Mouse (Mus musculus): ENCODE measurements around the gene Nmi.
"Not testable (repeated sequence)": the region's sequence is repeated elsewhere in the genome, so short reads cannot be mapped to it uniquely, and the experiment has no call there.

Nmi gene

DNA sequence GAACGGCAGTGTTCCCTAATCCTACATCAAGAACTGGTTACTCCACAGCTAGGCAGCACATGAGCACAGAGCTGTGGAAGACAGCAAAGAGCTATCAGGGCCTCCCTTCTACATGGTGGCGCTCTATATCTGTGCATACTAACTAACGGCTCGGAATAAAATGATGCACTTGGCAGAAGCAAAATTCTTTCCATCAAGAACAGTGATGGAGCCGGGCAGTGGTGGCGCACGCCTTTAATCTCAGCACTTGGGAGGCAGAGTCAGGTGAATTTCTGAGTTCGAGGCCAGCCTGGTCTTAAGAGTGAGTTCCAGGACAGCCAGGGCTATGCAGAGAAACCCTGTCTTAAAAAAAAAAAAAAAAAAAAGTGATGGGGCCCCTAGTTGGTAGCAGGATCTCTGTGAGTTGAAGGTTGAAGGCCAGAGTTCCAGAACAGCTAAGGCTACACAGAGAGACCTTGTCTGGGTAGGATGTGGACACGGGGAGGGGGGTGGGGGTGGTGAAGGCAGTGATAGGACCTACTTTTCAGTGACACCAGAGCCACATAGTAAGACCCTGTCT is at the start of gene Nmi:
Gene Nmi, minus strand, starts transcription at position 85 of the 559 bp plus-strand sequence.
- peak; percentile 23 to 31 for DNase-seq

DNA sequence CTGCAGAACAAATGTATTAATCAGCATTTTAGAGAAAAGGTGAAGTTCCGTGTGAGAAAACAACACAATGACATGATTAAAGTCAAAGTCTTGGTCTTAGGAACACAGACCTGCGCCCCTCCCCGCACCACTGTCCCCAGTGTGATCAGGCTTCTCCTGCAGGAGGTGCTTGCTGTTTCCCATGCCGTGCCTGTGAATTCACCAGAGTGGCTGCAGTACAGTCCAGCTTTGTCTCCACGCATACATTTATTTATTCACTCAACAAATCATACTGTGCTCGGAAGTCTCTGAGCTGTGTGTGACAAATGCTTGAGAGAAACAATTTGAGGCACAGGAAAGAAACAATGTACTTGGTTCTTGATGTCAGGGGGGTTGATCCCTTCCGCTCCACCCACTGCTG is 43.1 kb upstream of the Nmi start:
- no peak for DNase-seq

DNA sequence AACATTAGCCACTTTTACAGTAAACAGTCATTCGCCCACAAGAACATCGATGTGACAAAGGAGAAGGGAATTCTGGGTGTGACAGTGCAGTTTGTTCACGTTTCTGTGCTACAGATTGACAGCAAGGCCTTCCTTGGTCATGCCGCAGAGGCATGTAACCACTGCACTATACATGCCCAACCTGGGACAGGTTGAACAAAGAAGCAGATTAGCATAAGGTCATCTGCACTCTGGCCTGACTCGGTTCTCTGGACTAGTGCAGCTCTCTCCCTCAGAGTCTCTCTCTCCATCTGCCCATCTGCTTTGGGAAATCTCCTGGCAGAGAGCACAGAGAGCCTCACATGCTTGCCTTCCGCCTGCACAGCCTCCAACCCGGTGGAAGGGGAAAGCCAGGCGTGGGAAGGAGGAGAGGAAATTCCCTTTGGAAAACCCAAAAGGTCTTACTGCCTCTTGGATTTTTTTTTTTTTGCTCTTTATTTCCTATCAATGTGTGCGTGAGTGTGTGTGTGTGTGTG is 40.1 kb upstream of the Nmi start:
- peak; percentile 73 to 80 for DNase-seq

DNA sequence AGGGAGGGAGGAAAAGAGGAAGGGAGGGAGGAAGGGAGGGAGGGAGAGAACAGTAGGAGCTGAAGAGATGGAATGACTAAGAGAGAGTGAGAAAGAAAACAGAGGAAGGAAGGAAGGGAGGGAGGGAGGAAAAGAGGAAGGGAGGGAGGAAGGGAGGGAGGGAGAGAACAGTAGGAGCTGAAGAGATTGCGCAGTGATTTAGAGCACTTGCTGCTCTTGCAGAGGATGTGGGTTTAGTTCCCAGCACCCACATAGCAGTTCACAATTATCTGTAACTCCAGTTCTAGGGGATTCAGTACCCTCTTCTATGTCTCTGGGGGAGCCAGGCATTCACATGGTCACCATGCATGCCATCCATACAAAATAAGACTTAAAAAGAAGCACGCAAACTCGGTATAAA is 38.5 kb upstream of the Nmi start:
- DNase-seq = not testable (repeated sequence)

DNA sequence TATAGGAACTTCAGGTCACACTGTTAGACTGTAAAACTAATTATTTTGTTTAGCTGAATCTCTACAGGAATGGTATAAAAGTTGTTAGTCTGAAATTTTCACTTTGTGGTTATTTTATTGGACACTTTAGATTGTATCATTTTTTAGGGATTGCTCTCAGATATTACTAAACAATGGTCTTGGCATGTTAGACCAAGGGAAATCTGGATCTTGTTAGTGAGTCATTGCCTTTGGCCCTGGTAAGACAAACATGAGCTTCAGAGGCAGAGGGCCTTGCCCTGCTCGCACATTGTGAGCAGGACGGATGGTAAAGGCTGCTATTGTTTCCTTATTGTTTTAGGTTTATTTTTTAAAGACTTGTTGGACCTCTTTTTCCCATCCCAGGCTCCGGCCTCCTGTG is 33.1 kb upstream of the Nmi start:
- no peak for DNase-seq

DNA sequence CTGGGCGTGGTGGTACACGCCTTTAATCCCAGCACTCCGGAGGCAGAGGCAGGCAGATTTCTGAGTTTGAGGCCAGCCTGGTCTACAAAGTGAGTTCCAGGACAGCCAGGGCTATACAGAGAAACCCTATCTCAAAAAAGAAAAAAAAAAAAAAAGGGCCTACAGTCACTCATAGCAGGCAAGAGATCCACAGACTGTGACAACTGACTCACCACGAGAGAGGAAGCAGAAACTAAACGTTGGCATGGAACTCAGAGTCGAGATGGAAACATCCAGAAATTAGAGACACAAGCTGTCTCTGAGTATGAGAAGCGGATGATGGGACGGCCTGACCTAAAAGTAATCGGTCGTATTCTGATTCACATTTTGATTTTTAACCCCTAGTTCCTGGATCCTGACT is 29.0 kb upstream of the Nmi start:
- not testable (repeated sequence) for DNase-seq

DNA sequence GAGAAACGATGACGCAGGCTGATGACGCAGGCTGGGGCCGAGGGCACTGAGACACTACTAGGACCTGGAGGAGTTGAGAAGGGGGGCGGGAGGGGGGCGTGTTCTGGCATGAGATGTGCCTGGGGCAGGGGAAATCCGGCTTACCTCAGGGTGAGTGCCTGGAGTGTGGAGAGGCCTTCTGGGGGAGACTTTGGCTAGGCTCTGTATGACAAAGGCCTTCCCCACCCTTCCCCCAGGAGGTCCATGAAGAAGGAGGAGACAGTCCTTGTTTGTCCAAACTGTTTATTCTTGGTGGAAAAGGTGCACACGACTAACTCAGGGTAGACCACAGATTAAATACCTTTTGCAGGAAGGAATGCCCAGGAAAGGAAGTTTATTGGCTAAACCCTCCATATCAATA is 28.2 kb upstream of the Nmi start:
- no peak for DNase-seq

DNA sequence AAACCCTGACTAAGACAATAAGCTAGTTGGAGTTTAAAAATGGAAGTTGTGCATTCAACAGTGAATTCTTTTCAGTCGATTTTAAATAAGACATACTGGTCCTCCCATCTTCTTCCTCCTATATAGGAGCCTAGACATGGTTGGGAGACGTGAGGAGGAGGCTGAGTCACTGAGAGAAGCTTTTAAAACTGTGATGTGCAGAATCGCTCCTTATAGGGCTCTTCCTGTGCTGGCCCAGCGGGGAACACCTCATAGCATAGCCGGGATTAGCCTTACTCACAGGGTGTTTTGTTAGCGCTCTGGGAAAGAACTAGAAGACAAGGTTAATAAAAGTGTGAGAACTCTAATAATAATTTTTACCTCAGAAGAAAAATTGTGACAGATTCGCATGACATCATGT is 26.7 kb upstream of the Nmi start:
- DNase-seq = no peak

DNA sequence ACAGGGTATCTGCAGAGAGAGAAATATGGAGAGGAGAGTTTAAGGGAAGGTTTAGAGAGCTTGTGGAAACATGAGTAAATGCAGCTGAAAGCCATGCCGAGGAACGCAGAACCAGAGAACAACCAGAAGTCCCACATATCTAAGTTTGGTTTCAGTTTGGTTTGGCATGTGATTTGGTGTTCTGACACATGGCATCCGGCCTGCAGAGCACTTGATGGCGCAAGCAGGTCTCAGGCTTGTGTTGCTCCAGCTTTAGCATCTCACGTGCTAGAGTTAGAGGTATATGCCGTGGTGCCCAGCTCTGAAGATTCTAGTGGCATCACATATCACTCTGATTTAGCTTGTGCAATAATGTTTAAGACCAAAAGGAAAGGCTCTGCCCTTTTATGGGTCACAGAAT is 18.2 kb upstream of the Nmi start:
- DNase-seq = no peak

DNA sequence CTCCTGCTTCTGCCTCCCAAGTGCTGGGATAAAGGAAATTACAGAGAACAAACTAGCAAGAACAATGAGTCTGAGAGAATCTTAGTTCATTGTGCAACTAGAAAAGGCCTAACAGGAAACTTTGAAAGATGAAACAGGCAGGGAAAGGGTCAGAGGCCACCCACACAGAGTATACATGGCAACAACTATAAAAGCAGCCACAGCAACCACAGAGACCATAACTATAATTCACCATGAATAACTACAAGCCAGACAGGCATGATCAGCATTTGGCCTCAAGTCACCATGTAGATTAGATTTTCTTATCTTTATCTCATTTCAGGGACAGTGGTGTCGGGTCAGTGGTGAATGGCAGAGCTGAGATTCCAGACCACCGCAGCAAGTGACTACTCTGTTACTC is 16.3 kb upstream of the Nmi start:
- DNase-seq = no peak

DNA sequence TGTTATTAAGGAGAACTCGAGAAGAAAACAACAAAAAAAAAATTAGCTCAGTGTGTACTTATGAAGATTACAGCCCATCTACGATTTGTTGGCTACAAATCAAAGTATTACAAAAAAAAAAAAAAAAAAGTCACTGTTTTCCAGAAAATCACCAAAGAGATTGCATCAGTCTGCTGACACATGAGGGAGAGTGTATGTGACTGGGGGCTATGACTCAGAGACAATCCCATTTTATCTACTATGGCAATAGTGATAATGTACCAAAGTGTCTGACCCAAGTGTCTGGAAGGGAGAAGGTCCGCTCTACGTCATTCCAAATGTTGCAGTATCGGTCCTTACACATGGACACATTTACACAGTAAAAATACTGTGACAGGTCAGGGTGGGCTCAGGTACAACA is 13.4 kb upstream of the Nmi start:
- DNase-seq = no peak

DNA sequence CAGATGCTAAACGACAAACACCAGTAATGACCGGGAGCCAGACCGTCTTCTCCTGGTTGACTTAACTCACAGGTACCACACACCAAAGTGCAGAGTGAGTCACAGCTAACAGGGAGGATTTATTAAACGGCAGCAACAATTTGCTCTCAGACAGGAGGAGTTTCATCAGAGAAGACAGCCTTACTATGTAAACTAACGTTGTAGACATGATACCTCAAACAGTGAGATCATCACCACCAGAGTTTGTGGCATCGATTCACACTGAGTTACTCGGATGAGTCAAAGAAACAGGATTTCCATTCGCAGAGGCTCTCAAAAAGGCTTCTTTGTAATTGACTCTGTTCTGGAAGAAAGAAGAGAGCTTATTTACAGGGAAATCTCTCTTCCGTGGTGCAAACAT is 12.9 kb upstream of the Nmi start:
- DNase-seq = no peak

DNA sequence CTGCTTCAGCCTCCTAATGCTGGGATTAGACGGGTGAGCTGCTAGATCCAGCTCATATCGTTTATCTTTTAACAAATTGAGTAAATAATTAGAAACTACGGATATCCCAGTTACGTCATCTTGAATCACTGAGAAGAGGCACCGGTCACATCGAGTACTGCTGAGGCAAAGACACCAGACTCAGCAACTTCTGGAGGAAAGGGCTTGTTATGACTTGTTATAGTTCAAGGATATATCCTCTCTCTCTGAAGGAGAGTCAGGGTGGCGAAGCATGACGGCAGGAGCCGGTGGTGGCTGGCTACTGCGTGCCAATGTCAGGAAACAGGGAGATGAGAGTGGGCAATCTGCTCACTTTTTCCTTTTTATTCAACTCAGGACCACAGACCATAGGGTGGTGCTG is 11.9 kb upstream of the Nmi start:
- DNase-seq = no peak

DNA sequence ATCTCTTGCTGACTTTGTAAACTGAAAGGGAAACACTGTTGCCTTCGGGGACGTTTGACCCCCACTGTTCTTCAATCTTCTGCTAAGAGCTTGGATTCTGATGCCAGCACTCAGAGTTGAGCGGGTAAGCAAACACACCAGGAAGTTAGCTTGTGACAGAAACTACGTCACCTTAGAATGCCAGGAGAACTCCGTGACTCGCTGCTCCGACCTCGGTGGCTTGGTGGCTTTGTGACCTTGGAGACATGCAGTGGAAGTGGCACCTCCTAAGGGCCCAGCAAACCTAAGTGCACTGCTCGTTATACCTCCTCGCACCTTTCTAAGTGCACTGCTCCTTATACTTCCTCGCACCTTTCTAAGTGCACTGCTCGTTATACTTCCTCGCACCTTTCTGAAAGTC is 9.0 kb upstream of the Nmi start:
- no peak for DNase-seq

DNA sequence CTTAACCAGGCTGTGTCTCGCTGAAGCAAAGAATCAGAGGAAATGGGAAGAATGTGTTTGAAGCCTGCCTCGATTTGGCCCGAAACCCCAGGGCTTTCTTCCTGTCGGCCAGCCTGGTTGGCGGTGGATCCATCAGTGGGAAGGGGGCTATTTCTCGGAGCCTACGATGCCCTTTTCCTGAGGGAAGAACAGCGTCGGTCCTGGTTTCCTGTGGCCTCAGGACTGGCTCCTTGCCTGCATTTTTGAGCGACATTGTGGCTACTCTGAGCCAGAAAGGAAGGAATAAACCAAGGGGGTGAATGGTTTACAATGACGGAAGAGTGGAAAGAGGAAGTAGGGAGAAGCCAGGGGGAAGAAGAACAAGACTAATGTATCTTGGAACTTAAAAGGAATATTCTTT is 8.3 kb upstream of the Nmi start:
- DNase-seq = peak; percentile 29 to 38

DNA sequence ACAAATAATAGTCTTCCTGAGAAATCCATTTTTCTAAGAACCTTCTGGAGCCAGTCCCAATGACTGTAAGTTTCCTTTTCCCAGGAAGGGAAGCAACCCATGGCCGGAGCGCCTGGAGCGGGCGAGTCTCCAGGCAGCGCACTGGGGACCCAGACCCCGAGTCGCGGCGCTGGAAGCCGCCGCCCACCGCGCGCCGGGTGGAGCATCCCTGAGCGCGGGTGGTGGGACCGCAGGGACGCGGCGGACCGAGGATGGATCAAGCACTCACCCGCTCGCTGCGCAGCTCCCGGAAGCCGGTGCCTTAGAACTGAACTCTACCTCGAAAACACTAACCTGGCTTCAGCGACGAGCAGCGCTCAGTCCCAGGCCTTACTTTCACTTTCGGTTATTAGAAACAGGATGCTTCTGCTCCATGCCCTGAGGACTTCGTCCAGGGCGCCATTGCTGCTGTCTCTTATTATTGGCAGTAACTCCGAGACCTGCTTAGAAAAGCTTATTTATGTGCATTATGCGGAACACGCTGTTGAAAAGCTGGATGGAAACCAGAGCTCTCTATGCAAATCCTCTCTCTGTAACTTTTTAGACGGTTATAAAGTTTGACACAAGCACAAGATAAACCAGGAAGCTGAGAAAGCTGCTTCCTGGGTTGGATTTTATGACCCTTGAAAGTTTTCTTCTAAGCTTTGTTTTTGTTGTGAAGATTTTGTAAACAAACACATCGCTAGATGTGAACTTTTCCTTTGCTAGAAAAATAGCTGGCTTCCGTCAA is 469 bp downstream of the Nmi start:
- peak; percentile 63 to 64 for DNase-seq

DNA sequence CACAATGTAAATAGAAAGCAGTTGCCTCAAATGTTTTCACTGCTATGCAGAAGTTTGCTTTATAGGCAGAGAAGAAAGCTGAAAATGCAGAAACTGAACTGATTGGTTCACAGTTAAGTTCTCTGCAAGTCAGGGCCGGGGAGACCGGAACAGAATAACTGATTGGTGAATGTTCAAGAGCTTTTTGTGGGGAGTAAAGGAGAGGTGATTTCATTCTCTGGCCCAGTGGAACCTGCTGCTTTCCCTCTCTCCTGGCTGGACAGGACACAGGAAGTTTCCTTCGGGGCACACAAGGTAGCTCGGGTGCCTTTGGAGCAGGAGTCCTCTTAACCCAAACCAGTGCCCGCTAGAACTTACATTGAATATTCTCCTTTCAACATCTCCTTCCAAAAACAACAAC is 1.2 kb downstream of the Nmi start:
- peak; percentile 25 to 33 for DNase-seq

DNA sequence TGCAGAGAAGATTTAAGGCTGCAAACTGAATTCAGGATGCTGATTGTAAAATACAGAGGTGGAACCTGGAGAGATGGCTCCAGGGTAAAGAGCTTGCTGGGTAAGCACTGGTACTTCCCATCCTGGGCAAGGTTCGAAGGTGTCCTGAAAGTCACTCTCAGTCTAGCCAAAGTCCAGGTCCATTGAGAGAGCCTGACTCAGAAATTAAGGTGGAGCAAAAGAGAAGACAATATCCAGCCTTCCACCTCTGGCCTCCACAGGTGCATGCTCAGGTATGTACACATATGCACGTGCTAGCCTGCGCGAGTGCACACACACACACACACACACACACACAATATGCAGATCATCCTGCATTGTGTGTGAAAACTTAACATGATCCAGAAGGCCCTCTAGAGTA is 2.4 kb downstream of the Nmi start:
- DNase-seq = no peak

DNA sequence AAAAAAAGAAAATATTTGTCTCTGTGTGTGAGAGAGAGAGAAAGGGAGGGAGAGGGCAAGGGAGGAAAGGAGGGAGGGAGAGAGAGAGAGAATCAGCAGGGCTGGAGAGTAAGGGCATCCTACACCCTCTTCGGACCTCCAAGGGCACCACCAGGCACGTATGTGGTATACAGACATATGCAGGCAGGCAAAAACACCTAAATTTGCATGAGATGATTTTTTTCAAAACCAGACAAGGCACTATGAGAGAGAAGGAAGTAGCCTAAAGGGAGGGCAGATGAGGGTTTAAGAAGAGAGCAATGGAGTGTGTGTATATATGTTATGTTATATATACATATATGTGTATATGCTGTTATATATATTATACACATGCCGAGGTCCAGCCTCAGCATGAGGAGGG is 6.0 kb downstream of the Nmi start:
- DNase-seq = no peak

DNA sequence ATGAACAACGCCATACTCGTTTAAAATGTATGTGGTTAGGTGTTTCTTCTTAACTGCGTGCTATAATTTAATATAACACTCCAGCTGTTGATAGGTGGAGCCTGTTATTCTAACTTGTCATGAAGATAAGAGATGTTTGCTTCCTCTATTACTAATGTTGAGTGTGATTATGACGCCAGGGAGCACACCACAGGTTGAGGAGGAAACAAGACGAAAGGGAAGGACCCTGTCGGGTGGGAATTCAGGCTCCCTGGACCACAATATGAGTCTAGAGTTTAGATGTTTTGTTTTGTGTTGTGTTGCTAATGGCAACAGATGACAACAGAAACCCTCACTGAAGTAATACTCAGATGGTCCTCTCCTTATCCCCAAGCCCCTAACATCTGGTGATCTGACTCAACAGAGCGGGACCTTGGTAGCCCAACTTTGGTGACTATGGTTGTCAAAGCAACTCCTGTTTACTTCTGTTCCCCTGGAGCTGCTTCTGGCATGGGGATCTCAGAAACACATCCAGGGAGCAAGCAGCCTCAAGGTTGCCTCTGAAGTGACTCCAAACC is 19.6 kb downstream of the Nmi start:
- DNase-seq = no peak

DNA sequence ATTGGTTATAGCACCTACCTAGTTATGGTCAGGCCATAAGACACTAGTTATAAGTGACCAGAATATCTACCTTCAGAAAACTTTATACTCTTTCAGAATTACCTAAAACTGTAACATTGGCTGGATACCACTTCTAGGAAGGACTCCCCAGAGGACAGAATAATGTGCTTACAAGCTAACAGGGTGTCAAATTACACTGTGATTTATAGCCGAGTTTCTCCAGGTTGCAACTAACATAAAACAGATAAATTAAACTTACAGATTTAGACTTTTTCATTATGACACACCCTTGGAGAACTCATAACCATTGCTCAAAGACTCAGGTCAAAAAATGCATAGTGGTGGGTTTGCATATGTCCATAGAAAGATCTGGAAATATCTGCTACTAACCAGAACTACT is 22.4 kb downstream of the Nmi start:
- no peak for DNase-seq

DNA sequence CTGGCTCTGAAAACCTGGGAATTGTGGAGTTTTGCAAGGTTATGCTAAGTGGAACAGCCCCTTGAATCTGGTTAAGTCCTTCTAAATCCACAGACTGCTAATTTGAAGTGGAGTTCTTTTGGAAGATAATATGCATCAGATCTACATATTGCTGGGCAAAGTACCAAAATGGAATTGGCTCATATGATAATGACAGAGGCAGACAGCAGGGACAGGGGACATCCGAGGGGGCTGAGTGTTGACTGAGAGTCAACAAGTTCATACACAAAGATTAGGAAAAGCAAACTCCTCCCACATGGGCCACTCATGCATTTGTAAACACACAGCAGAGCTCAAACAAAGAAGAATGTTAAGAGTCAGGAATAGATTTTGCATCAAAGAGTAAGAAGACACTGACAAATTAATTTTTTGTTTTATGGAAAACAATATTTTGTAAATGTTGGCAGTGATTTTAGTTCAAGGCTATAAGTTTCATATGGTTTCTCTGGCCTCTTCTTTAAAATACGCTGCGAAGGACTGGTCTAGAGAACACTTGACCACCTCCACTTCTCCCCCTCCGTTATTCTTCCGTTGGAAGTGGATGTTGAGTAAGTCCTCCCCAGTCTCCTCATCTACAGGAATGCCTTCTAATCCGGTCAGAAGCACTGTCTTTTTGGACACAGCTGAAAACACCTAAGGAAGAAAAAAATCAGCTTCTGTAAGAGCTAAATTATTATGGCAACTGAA is 25.0 kb downstream of the Nmi start:
- DNase-seq = no peak

DNA sequence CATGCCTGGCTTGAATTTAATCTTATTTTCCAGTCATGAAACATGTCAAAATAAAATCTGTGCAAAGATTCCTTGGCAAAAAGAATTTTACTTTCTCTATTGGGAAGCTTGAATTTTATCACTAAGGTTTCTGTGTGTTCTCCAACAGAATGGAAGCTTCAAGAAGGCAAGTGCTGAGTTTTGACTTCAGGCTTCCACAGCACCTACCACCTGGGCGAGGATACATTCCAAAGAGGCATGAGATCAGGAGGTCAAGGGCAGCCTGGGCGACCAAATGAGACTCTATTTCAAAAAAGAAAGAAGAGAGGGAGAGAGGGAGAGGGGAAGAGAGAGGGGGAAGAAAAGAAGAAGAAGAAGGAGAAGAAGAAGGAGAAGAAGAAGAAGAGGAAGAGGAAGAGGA is 27.5 kb downstream of the Nmi start:
- DNase-seq = no peak

DNA sequence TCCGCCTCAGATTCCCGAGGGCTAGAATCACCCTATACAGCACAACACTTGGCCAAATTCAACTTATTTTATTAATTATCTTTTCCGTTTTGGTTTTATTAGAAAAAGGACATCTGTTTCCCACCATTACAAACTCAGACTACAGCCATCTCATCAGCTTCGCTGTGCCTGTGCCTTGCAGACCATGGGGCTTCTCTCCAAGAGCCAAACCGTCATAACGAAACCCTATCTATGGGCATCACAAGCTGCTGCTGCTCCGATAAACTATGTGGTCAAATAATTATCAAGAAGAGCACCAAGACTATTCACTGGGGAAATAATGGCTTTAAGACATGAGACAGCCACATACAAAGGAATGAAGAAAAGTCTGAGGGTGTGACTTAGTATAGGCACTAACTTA is 31.5 kb downstream of the Nmi start:
- no peak for DNase-seq

Measured in cerebellum, postnatal 25 days (tissue).